Mouse (Mus musculus): ENCODE data around the gene 1700016C15Rik. TPM values are rescaled to one million over a fixed set of nuclear protein-coding genes. Genes with fewer than 3 reads are reported as not detected.

1700016C15Rik gene
- polyA plus RNA-seq (2012; fragmentation: generic; extraction: Trizol), result under 1 TPM in 1 of 2 experiments, not detected in 1; 0.07 TPM

DNA sequence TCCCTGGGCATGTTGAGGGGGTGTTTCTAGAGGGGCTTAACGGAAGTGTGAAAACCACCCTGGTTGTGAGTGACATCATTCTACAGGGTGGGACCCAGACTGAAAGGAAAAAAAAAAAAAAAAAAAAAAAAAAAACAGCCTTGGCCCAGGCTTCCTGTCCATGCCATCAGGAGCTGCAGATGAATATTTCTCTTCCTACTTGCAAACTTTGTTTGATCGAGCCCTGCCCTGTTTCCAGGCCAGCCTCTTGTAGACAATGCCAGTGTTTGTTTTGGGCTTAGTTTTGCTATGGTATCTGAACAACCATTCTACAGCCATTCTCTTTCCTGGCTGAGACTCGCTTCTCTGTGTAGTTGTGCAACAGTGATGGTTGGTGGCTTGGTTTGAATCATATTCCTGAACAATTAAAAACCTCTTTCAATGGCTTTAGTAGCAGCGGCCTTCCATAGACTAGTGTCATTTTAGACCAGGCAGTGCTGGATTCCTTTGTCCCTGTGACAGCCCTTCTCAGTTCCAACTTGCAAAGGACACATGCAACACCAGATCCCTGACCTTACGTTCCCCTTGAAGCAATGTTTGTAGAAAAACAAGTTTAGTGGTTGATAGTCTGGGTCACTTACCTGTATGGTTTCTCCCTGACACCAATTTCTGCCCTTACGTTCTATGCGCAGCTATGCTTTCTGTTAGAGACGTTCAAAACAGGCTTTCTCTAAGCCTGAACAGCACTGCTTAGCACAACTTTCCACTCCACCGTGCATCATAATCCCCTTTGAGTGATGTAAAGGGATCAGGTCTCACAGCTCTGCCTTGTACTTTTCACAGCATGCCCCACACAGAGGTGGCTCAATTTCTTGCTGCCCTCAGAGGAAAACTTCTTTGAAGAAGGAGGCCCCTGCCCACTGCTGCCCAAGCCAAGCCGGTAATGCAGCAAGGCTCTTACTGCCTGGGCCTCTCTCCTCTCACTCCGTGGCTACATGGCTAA is at the start of gene 1700016C15Rik:
1700016C15Rik (plus strand) TSS at position 772 of the 982 bp plus-strand sequence.

DNA sequence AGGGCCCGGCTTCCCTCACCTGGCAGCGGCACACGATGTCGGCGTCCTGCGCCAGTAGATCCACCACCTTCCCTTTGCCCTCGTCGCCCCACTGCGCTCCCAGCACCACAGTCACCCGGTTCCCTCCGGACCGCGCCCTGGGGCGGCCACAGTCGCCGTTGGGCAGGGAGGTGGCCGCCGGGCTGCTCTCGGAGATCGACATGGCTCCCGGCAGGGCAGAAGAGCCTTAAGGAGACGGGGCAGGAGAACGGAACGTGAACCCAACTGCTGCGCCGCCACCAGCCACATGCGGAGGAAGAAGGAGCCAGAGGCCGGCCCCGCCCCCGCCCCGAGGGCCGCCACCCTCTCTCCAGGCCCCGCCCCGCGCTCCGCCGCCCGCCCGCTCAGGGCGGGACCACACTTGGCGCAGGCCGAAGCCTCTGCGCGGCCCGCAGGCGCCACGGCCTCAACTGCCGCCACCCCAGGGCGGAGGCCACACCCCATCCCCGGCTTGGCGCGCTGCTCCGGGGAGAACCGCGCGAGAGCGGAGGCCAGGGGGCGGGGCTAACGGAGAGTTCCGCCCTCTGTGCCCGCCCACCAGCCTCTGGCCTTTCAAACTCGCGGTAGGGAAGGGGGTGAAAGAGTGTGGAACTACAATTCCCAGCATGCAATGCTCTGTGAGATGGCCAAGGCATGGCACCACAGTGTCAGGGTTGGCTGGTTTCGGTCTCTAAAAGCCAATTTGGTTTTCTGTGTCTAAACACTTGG is 66.8 kb downstream of the 1700016C15Rik start, which contains the start of gene Adss:
Adss (minus strand) TSS at position 319 of the 747 bp plus-strand sequence.

Other genes with a start within 250 kb of the 1700016C15Rik start
- gene Adss, start 66.7 kb downstream of the 1700016C15Rik start, polyA plus RNA-seq (2012; fragmentation: generic; extraction: Trizol), result 10 to 100 TPM in 1 of 2 experiments, 1 to 10 TPM in 1; 4.3 to 19.9 TPM